7 mouse cellular contexts compared by ENCODE assay signal in the genomic region with DNA sequence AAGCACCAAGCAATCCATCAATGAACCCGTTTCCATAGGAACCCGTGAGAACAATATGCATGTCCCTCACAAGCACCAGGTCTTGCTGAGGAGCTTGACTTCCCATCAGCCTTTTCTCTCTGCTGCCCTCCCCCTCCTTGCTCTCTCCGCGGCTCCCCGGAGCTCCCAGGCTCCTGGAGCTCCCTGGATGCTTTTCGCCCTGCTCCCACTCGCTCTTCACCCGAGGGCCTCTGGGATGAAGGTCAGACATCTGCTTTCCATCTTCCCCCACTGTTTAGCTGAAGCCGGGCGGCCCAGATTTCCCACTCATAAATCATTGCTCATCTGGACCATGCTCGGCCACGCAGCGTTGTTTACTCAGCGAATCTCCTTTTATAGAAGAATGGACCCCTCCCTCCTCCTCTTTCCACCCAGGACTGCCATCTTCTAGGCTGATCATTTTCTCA.
DNase-seq lines count a peak whose midpoint lies in the region; ATAC-seq and TF ChIP-seq lines count a peak whose summit lies in the region.

No protein-coding gene starts in this region.

- no peak overlapping the region for H3K4me3 ChIP-seq in embryonic fibroblast, embryonic 13.5 days (ENCODE audit: insufficient read depth, low read length)
- peak overlapping the region; percentile 36 for H3K4me3 ChIP-seq in heart, embryonic 13.5 days
- H3K4me3 ChIP-seq in kidney, embryonic 14.5 days (ENCODE audit: low read length), result peak overlapping the region; percentile 24; the same call in 1 of the 2 replicates
- peak overlapping the region; percentile 24; the same call in 1 of the 2 replicates for H3K4me3 ChIP-seq in limb, embryonic 15.5 days

- no peak for TF ChIP-seq CTCF in embryonic fibroblast, embryonic 13.5 days (IDR thresholded peaks at IDR 0.05; ENCODE audit: borderline replicate concordance, insufficient read depth, low read length)

- H3K27me3 ChIP-seq in heart, embryonic 13.5 days (replicated peaks), result no peaks in the 10 kb centered on the region
- no peaks in the 10 kb centered on the region for H3K27me3 ChIP-seq in kidney, embryonic 14.5 days (ENCODE audit: control insufficient read depth, insufficient read depth, low read length)
- H3K27me3 ChIP-seq in limb, embryonic 15.5 days, result no peaks in the 10 kb centered on the region

- H3K4me2 ChIP-seq in heart, embryonic 13.5 days, result peak overlapping the region; percentile 64
- peak overlapping the region; percentile 39 for H3K4me2 ChIP-seq in kidney, embryonic 14.5 days (replicated peaks; ENCODE audit: low read depth, low read length)
- peak overlapping the region; percentile 39 for H3K4me2 ChIP-seq in limb, embryonic 15.5 days

- ATAC-seq in heart, embryonic 13.5 days (ENCODE audit: extremely low read depth, insufficient number of reproducible peaks, low FRiP score, low TSS enrichment), result no peak
- ATAC-seq in kidney, embryonic 14.5 days (ENCODE audit: low FRiP score, low TSS enrichment), result peak; percentile 90
- ATAC-seq in limb, embryonic 15.5 days (ENCODE audit: insufficient number of reproducible peaks, low FRiP score, low TSS enrichment, low read depth), result no peak

- no peaks in the 10 kb centered on the region for H3K36me3 ChIP-seq in heart, embryonic 13.5 days
- H3K36me3 ChIP-seq in kidney, embryonic 14.5 days (ENCODE audit: control insufficient read depth, insufficient read depth, low read length), result no peaks in the 10 kb centered on the region
- H3K36me3 ChIP-seq in limb, embryonic 15.5 days, result no peaks in the 10 kb centered on the region

- H3K9me3 ChIP-seq in heart, embryonic 13.5 days, result no peaks in the 10 kb centered on the region
- H3K9me3 ChIP-seq in kidney, embryonic 14.5 days (ENCODE audit: control insufficient read depth, low read length), result no peaks in the 10 kb centered on the region
- no peaks in the 10 kb centered on the region for H3K9me3 ChIP-seq in limb, embryonic 15.5 days

- 18% methylated on average over 14 of the region's 14 CpGs for WGBS in heart, embryonic 13.5 days
- WGBS in kidney, embryonic 14.5 days, result 3% methylated on average over 14 of the region's 14 CpGs
- 3% methylated on average over 14 of the region's 14 CpGs for WGBS in limb, embryonic 15.5 days

- DNase-seq in adrenal gland, postnatal 4 days (ENCODE audit: low spot score in 2 of 2), result peak; percentile 9 to 10
- DNase-seq in ovary, adult 18-20 months (ENCODE audit: low spot score), result peak; percentile 76
- peak; percentile 19 for DNase-seq in urinary bladder, postnatal 25 days (ENCODE audit: low spot score)

- peak overlapping the region; percentile 74 for H3K27ac ChIP-seq in embryonic fibroblast, embryonic 13.5 days (ENCODE audit: insufficient read depth, low read length)
- peak overlapping the region; percentile 45; the same call in 1 of the 2 replicates for H3K27ac ChIP-seq in heart, embryonic 13.5 days (replicated peaks)
- H3K27ac ChIP-seq in kidney, embryonic 14.5 days (ENCODE audit: low read depth, low read length), result peak overlapping the region; percentile 63
- H3K27ac ChIP-seq in limb, embryonic 15.5 days, result peak overlapping the region; percentile 72

- 0 out of 2 replicates have a peak, but pooled peaks cover 3% of the 10 kb centered on the region for H3K4me1 ChIP-seq in embryonic fibroblast, embryonic 13.5 days (ENCODE audit: control insufficient read depth, insufficient read depth, low read length)
- H3K4me1 ChIP-seq in heart, embryonic 13.5 days, result peaks cover 7% of the 10 kb centered on the region
- H3K4me1 ChIP-seq in kidney, embryonic 14.5 days (ENCODE audit: control insufficient read depth, insufficient read depth, low read length), result no peaks in the 10 kb centered on the region
- H3K4me1 ChIP-seq in limb, embryonic 15.5 days, result peaks cover 32% of the 10 kb centered on the region

- peak overlapping the region; percentile 72 for H3K9ac ChIP-seq in heart, embryonic 13.5 days
- H3K9ac ChIP-seq in kidney, embryonic 14.5 days (ENCODE audit: low read depth, low read length), result peak overlapping the region; percentile 40; the same call in 1 of the 2 replicates
- H3K9ac ChIP-seq in limb, embryonic 15.5 days, result no peak overlapping the region

- TF ChIP-seq POLR2A in embryonic fibroblast, embryonic 13.5 days (IDR thresholded peaks at IDR 0.05; ENCODE audit: low read depth, low read length), result no peak

Comparison
In these comparisons a context has a peak if more than half of its experiments do, and no peak if none do; other contexts are left out.
1. DNase-seq: peak in every context shown above with its lines; median percentile 76 in ovary, adult 18-20 months; 19 in urinary bladder, postnatal 25 days; 10 in adrenal gland, postnatal 4 days.